22 mouse cellular contexts compared by ENCODE assay signal in the genomic region with DNA sequence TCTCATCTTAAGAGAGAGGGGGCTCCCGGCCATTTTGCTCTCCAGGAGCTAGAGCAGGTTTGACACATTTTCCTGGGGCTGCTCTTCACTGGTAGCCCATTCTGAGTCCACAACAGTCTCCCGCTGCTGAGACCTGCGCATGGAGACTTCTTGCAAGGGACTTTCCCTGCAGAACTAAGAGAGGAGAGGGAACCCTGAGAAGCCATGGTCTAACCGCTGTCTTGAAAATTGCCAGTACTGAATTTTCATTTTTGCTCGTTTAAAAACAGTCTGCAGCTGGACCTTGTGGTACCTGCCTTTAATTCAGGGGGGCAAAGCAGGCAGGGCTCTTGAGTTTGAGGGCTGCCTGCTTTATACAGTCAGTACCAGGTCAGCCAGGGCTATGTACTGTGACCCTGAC.
A peak's percentile ranks its signal among the peaks of the same experiment; 100 is the strongest.
DNase-seq lines count a peak whose midpoint lies in the region; ATAC-seq lines count a peak whose summit lies in the region.
"Had no signal": no experiment of that assay in that cellular context is flagged by ENCODE, and none has a peak within 500 bp of the region (broad histone marks: within the 10 kb centered on the region; RNA-seq: fewer than 3 reads in every experiment).

No protein-coding gene starts in this region.

- DNase-seq in limb, embryonic 10.5 days (ENCODE audit: low spot score), result no peak
- no peak for DNase-seq in thymus, postnatal 36 days
- DNase-seq in lung, adult 18-20 months, result no peak
- no peak for DNase-seq in adrenal gland, postnatal 14 days
- DNase-seq: adrenal gland, adult 8-10 months; adrenal gland, postnatal 36 days; cerebellum, adult 11 months; cerebellum, adult 2 months; cerebellum, adult 9-11 months; cerebellum, postnatal 25 days; gastrocnemius, postnatal 10 days had no signal

- no peak overlapping the region for H3K9ac ChIP-seq in limb, embryonic 12.5 days (replicated peaks)
- H3K9ac ChIP-seq: embryonic facial prominence, embryonic 12.5 days; embryonic facial prominence, embryonic 15.5 days; forebrain, embryonic 15.5 days; hindbrain, embryonic 12.5 days; hindbrain, embryonic 15.5 days had no signal

- WGBS in limb, embryonic 12.5 days, result 90% methylated on average over 5 of the region's 5 CpGs
- 90% methylated on average over 5 of the region's 5 CpGs for WGBS in limb, embryonic 10.5 days

- H3K4me3 ChIP-seq in limb, embryonic 12.5 days (replicated peaks), result no peak overlapping the region
- H3K4me3 ChIP-seq in limb, embryonic 10.5 days, result no peak overlapping the region
- H3K4me3 ChIP-seq: embryonic facial prominence, embryonic 12.5 days; embryonic facial prominence, embryonic 15.5 days; forebrain, embryonic 15.5 days; hindbrain, embryonic 12.5 days; hindbrain, embryonic 15.5 days had no signal

- 0 out of 2 replicates have a peak overlapping the region, but pooled peaks have one; percentile 1 for H3K27ac ChIP-seq in limb, embryonic 12.5 days
- no peak overlapping the region for H3K27ac ChIP-seq in limb, embryonic 10.5 days
- H3K27ac ChIP-seq: embryonic facial prominence, embryonic 12.5 days; embryonic facial prominence, embryonic 15.5 days; forebrain, embryonic 15.5 days; hindbrain, embryonic 12.5 days; hindbrain, embryonic 15.5 days had no signal

- 0 out of 2 replicates have a peak, but pooled peaks cover 6% of the 10 kb centered on the region for H3K36me3 ChIP-seq in limb, embryonic 12.5 days
- H3K36me3 ChIP-seq in limb, embryonic 10.5 days, result peaks cover 14% of the 10 kb centered on the region
- H3K36me3 ChIP-seq: embryonic facial prominence, embryonic 12.5 days; embryonic facial prominence, embryonic 15.5 days; forebrain, embryonic 15.5 days; hindbrain, embryonic 12.5 days; hindbrain, embryonic 15.5 days had no signal

- H3K4me2 ChIP-seq in limb, embryonic 12.5 days, result no peak overlapping the region
- H3K4me2 ChIP-seq: embryonic facial prominence, embryonic 12.5 days; embryonic facial prominence, embryonic 15.5 days; forebrain, embryonic 15.5 days; heart, embryonic 11.5 days; hindbrain, embryonic 12.5 days; hindbrain, embryonic 15.5 days had no signal

- no peaks in the 10 kb centered on the region for H3K9me3 ChIP-seq in limb, embryonic 12.5 days
- no peaks in the 10 kb centered on the region for H3K9me3 ChIP-seq in limb, embryonic 10.5 days (replicated peaks)
- H3K9me3 ChIP-seq: embryonic facial prominence, embryonic 12.5 days; embryonic facial prominence, embryonic 15.5 days; forebrain, embryonic 15.5 days; hindbrain, embryonic 15.5 days had no signal

- no peaks in the 10 kb centered on the region for H3K27me3 ChIP-seq in limb, embryonic 12.5 days
- no peaks in the 10 kb centered on the region for H3K27me3 ChIP-seq in limb, embryonic 10.5 days (ENCODE audit: low read depth, poor library complexity, severe bottlenecking)
- H3K27me3 ChIP-seq: embryonic facial prominence, embryonic 12.5 days; embryonic facial prominence, embryonic 15.5 days; forebrain, embryonic 15.5 days; hindbrain, embryonic 12.5 days; hindbrain, embryonic 15.5 days had no signal

- H3K4me1 ChIP-seq in limb, embryonic 12.5 days (replicated peaks), result peaks cover 20% of the 10 kb centered on the region
- H3K4me1 ChIP-seq in limb, embryonic 10.5 days, result peaks cover 2% of the 10 kb centered on the region; the same call in 1 of the 2 replicates
- H3K4me1 ChIP-seq: forebrain, embryonic 15.5 days; hindbrain, embryonic 12.5 days; hindbrain, embryonic 15.5 days had no signal

- no peak for ATAC-seq in limb, embryonic 12.5 days (ENCODE audit: insufficient number of reproducible peaks, insufficient read depth, low FRiP score, low TSS enrichment, low read depth)
- ATAC-seq in CD4-positive, CD25-positive, alpha-beta regulatory T cell, adult 4 months, result peak; percentile 46
- ATAC-seq in activated CD4-positive, CD25-positive, alpha-beta regulatory T cell, adult 4 months, result peak; percentile 14
- ATAC-seq in inflammation-experienced regulatory T-cells, adult 6 months, result peak; percentile 18
- ATAC-seq: forebrain, embryonic 15.5 days; intestine, embryonic 16.5 days had no signal
